Mouse (Mus musculus): ENCODE measurements at regions not wholly inside any gene's neighbourhood (a gene's known extent, or its start where the extent isn't known, plus 50 kb on each side); places are given as distances from the start of the nearest gene placed in this dataset. TPM values are rescaled to one million over a fixed set of nuclear protein-coding genes. Genes with fewer than 3 reads are reported as not detected.

- Histone ChIP-seq H3K36me3 (no peaks in the 10 kb centered on the region), H3K4me3 (no peak overlapping the region), H3K4me2 (no peak overlapping the region), H3K9ac (no peak overlapping the region), H3K27ac (replicated peaks) (no peak overlapping the region), H3K9me3 (no peaks in the 10 kb centered on the region), H3K4me1 (peaks cover 24% of the 10 kb centered on the region), H3K27me3 (replicated peaks) (no peaks in the 10 kb centered on the region)
- 53% methylated on average over 5 of the region's 5 CpGs for WGBS
- ATAC-seq (ENCODE audit: extremely low read depth, insufficient number of reproducible peaks, low FRiP score, low TSS enrichment) = no peak
These were observed 50.6 kb upstream of the Med13l start for GRCm38 (mm10) chr5:118509871-118510270.

Small RNA genes lying in the stretch of these regions (microRNA-seq; reads per million reads assigned to microRNA genes)
- gene Gm26455 = not detected

All from heart, embryonic 13.5 days (tissue).